Mouse (Mus musculus) urinary bladder, adult 2 months (tissue): ENCODE measurements around the gene Pdcd11. TPM values are rescaled to one million over a fixed set of nuclear protein-coding genes. Genes with fewer than 3 reads are reported as not detected.
"Not testable (repeated sequence)": the region's sequence is repeated elsewhere in the genome, so short reads cannot be mapped to it uniquely, and the experiment has no call there.

Experiments
- DNase-seq: peaks from one replicate; pipeline ENCODE4 v3.0.0; 2022; ENCODE audit warnings: low spot score
- polyA plus RNA-seq: library from polyadenylated mRNA; depleted of rRNA; stranded (reverse); fragments of >200 nt; gene quantifications from 2 replicates; pipeline ENCODE4 v1.2.3, GENCODE M21; 2012

Gene Pdcd11
- polyA plus RNA-seq, 1 experiment, result 12.7 TPM

DNA sequence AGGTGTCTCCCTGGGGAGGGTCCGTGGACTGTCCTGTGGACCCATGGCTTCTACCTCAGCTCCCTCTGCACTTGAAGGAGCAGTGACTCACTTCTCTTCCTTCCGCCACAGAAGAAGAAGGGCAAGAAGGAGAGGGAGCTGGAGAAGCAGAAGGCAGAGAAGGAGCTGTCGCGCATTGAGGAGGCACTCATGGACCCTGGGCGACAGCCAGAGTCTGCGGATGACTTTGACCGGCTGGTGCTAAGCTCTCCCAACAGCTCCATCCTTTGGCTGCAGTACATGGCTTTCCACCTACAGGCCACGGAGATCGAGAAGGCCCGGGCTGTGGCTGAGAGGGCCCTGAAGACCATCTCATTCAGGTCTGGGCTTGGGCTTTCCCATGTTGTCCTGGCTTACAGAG, 37.6 kb downstream of the Pdcd11 start:
- DNase-seq, result no peak

DNA sequence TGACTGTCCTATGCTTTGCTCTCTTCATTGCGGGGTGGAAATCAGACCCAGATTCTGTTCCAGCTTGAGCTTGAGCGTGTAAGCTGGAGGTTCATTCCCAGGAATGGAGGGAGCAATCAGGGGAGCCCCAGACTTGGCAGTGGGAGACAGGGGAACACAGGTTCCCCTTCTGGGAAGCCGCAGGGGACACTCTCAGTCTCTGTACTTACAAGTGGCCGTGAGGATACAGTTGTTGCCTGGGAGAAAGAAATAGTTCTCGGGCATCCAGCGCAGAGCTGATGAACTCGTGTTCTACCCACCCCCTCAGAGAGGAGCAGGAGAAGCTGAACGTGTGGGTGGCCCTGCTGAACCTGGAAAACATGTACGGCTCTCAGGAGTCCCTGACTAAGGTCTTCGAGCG, 38.3 kb downstream of the Pdcd11 start:
- DNase-seq, result no peak

DNA sequence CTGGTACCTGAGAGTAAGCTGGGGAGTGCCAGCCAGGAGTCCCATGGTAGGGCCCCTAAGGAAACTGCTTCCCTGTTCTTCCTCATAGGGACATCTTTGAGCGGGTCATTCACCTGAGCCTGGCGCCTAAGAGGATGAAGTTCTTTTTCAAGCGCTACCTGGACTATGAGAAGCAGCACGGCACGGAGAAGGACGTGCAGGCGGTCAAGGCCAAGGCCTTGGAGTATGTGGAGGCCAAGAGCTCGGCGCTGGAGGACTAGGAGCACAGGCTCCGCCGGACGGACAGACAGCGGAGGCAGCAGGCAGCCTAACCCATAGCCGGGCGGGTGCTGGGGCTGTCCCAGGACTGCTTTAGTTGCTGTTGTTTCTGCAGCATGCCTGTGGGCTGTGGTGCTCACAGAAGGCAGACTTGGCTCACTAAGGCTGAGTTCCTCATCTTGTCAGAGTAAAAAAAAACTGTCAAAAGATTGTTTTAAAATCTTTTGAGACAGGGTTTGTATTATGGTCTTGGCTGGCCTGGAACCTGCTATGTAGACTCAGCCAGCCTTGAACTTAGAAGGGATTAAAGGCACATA, 40.1 kb downstream of the Pdcd11 start:
- no peak for DNase-seq

DNA sequence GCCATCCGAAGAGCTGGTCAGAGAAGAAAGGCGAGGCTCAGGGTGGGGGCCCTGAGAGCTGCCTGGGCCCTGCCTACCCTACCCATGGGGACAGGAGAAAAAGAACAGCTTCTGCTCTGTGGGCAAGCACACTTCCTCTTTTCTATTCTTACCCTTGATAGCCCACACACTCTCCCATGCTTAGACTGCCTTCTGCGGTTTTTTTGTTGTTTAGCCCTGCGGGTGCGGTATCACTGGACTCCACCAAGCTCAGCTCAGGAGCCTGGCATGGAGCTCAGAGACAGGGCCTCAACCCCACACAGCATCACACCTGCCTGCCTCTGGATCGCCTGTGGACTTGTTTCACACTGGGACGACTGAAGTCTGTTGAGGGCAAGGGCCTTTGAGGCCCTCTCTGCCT, 42.6 kb downstream of the Pdcd11 start:
- no peak for DNase-seq

DNA sequence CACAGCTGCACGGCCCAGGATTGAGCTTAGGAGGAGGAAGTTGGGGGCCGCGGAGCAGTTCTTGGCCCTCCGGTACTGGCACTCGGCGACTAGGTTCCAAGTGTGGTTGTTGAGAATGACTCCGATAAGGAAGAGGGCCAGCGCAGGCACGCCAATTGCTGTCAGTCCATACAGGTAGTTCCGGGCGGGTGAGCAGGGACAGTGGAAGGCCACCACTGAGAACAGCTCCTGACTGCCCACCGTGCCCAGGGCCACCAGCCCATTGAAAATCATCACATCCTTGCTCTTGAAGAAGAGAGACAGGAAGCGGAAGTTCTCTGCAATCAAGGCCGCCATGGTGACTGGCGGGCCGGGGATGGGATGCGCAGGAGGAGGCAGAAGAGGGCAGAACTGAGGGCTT, 45.0 kb downstream of the Pdcd11 start:
- no peak for DNase-seq

DNA sequence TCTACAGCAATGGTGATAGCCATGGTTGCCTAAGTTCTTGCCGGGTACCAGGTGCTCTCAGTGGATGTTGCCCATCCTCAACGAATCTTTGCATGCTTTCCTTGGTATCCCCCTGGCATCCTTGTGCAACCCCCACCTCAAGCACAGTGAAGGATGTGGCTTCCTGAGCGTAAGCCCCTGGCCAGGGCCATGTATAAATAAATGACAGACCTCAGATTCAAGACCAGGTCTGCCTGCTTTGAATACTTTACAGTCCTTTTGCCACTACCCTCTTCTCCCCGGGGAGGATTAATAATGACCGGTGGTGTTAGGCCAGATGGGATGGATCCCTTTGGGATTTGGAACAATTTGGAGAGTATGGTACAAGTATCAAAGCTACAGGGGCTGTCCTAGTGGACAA, 45.6 kb downstream of the Pdcd11 start:
- DNase-seq, result no peak

DNA sequence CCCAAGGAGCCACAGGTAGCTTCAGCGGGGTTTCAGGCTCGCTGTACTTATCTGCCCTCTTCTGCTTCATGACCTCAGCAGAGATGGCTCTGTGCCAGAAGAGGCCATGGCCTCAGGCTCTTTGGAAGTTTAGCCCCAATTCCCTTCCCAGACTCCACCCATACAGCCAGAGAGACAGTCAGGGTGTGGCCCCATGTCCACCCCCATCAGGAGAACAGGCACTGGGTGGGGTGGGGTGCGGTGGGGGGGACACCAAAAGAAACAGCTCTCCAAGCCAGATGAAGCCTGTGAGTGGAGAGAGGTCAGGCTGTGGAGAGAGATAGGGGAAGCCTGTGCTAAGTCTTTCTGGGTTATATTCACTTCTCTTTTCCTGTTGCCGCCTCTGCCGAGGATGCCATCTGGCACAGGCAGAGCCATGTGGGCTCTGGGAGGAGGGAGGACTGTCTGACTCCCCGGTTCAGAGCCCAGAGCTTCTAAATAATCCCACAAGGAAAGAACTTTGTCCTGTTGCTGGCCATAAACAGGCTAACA, 46.5 kb downstream of the Pdcd11 start:
- DNase-seq, result no peak

DNA sequence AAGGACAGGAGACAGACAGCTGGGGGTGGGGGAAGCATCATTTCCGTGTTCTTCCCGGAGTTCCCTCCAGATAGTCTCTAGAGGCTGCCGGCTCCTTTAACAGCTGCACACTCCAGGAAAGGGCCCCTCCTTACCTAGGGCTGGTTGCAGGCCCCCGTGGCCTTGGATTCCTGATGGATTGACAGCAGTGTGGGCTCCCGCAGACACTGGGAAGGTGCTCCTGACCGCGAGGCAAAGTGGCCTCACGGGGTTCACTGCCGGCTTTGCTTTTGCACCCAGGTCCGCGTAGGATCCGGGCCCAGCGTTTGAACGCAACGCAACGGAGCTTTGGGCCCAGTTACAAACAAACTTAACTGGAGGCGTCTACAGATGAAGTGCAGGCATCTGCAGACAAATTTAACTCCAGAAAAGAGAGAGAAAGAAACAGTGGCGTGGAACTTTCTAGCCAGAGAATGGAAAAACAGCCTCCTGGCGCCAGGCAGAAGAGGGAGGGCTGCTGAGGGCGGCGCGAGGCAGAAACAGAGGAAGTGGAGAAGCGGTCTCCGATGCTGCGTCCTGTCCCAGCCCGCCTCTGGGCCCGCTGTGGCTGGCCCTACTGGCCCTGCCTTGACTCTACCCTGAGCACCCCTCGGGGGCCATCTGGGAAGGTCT, 47.3 kb downstream of the Pdcd11 start, which contains the start of gene Calhm2:
TSS of gene Calhm2 (minus strand) at position 524 of the 651 bp plus-strand sequence.
- peak; percentile 45 for DNase-seq

DNA sequence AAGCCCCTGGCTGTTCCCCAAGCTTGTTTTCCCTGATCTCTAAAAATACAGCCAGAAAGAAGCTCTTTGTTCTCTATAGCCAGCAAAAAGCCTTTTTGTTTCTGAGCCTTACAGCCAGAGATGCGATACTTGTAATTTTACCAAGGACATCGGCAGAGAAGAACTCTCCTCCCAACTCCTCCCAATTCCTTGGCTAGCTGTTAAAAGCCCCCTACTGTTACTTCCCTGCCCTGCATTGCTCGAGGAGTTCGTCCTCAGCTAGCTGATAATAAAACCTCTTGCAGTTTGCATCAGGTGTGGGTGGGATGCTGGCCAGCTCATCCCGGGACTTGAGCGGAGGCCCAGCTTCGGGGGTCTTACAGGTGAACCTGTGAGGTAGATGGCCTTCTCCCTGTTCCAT, 49.0 kb downstream of the Pdcd11 start:
- DNase-seq, result not testable (repeated sequence)

DNA sequence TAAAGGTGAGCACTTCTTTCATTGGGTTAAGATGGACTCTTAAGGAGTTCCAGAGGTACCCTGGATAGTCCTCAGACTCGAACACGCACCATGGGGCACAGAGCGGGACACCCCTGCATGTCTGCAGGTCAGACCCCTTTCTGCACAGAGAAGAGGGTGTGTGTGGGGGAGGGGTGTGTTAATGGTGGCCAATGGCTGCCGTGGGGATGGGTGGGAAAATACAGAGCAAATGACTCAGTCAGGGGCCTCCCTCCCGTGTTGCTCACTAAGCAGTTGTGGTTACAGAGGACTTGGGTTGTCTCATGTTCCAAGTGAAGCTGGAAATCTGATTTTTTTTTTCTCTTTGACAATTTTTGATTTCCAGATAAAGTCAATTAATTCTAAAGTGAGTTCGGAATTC, 51.9 kb downstream of the Pdcd11 start:
- no peak for DNase-seq

DNA sequence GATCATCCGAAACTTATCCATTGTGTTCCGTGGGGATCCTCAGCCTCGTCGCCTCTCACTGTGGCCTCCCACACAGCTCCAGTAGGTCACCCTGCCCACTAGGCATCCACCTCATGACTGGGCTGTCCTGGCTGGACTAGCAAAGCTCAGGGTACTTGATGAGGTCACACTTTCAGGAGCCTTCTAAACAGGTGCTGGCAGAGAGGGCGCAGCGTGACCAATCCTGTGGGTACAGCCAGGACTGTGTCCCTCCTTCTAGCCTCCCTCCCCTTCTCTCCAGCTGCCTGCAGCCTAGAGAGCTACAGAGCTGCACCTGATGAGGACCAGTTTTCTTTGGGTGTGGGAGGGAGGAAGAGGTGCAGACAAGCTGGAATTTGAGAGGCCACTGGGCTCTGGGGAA, 53.6 kb downstream of the Pdcd11 start, which contains the start of gene Calhm1:
TSS of gene Calhm1 (minus strand) at position 101 of the 400 bp plus-strand sequence.
- DNase-seq, result no peak

DNA sequence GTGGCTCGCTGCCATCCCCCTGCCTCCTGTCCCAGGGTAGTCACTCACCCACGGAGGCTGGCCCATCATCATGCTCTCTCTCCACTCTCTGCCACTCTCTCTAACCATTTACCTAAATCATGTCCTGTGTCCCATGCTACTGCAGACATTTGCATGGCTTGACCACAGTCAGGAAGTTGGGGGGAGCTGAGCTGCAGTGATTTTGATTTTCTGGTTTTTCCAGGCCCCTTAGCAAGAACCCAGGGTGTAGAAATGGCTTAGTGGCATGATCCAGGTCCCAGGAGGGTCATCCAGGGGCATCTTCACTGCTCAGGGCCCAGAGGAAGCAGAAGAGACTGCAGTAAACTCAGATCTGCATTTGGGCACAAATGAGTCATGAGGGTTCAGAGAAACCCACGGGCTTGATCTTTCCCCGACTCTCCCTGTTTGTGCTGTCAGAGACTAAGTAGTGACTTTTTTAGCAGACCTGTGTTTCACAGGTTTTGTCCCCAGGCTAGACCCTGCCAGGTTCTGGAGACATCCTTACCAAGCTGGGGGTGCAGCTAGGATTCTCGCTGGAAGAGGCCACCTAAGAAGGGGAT, 57.8 kb downstream of the Pdcd11 start:
- no peak for DNase-seq

DNA sequence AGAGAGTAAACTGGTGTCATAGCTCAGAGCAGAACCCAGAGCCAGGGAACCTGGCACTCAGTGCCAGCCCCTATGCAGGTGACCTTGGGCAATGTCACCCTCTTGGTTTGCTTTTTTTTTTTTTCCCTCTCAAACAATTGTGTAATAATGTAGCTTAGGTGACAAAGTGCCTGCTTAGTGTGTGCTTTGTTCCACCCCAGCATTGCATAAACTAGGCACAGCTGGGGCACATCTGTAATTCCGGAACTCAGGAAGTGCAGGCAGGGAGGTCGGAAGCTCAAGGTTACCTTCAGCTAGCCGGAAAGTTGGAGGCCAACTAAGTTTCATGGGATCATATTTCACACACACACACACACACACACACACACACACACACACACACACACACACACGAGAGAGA, 59.3 kb downstream of the Pdcd11 start:
- DNase-seq, result no peak

DNA sequence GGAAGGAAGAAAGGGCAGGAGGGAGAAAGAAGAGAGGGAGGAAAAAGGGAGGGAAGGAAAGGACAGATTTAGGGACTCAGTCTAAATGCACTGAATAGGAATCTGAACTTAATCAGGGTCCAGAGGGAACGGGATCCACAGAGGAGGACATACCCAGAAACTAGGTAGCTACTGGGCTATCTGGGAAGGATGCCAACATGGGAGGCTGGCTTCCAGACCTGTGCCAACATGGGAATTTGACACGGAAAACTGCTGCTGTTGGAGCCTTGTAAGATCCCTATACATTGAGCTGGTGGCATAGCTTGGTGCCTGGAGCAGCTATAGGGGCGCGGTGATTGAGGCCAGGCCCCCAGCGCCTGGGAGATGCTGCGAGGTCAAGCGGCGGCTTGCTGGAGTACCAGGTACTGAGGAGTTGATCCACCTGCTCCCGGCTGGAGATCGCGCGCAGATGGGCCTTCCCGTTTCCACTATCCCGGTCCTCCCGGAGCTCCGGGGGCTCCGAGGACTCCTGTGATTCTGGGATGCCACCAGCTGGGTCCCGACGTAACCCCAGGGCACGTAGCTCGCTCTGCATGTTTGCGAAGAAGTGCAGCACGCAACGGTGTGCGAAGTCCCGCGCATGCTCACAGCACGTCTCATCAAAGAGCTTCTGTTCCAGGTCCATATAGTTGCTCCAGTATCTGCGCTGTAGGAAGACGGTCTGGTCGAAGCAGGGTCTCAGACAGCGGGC, 60.9 kb downstream of the Pdcd11 start:
- DNase-seq, result no peak

DNA sequence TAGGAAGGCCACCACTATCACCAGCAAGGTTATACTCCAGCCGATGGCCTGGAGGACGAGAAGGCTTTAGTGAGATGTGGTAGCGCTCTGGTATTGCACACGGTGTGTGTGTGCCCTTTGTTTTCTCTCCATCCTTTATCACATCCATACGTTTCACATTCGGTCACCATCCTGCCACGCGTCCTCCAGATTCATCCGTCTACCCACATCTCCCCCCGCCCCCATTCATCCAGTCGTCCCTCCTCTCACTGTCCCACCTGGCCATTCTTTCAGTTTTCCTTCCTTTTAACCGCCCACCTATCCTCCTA, 61.4 kb downstream of the Pdcd11 start:
- no peak for DNase-seq

DNA sequence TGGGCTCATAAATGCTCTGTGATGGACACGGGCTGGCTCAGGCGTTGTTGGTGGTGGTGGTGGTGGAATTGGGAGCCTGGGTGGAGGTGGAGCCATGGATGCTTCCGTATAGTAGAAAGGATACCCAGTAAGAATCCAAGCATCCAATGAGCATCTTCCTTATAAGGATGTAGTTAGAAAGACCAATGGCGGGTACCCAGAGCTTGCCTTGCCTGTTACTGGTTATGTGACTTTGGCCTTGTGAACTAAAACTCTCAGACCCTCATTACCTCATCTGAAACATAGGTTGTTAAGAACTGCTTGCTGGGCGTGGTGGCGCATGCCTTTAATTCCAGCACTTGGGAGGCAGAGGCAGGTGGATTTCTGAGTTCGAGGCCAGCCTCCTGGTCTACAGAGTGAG, 63.2 kb downstream of the Pdcd11 start:
- DNase-seq, result no peak

DNA sequence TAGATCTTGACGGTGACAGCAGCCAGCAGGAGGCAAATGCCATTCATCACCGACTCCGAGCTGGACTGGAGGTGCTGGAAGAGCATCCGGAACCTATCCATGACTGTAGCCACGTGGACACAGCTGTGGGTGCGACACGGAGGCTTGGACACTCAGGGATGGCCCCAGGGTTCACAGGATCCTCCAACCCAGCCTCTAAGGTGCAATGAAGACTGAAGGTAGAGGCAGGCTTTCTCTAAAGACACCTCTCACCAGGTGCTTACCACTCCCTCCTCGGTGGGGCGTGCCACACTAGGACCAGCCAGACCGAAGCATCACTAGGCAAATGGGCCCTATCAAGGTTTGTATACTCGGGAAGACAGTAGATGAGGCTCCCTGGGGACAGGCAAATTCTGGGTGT, 67.1 kb downstream of the Pdcd11 start, which contains the start of gene Calhm3:
TSS of gene Calhm3 (minus strand) at position 101 of the 400 bp plus-strand sequence.
- DNase-seq, result no peak

DNA sequence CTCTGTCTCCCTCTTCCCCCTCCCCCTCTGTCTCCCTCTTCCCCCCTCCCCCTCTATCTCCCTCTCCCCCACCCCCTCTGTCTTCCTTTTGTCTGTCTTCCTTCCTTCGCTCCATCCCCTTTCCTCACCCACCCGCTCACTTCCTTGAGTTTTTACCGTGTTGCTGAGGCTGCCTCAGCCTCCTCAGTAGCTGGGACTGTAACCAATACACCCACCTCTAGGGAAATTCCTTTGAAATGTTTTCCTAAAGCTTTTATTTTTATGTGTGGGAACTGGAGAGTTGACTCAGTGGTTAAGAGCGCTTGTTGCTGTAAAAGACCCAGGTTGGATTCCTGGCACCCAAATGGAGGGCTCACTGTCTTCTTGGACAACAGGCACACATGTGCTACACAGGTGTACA, 71.1 kb downstream of the Pdcd11 start:
- no peak for DNase-seq

DNA sequence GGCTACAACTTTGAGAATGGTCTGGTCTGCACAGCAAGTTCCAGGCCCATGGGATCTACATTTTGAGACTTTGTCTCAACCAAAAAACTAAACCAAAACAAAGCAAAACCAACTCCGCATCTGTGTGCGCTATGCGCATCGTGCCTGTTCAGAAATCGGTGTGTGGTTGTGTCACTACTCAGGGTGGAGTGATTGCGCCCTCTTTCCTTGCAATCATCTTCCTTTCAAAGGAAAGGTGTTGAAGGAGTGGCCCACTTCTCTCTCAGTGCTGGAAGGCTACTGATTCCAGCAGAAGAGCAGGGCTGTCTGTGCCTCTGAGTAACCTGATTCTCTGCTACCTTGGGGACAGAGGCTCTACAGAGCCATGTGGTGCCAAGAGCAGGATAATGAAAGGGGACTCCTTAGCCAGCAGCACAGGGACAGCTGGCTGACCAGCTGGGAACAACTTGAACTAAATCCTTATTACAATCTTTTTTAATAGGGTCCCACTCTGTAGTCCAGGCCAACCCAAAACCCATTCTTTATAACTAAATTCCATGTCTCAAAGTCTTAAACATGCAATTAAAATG, 72.7 kb downstream of the Pdcd11 start:
- no peak for DNase-seq

DNA sequence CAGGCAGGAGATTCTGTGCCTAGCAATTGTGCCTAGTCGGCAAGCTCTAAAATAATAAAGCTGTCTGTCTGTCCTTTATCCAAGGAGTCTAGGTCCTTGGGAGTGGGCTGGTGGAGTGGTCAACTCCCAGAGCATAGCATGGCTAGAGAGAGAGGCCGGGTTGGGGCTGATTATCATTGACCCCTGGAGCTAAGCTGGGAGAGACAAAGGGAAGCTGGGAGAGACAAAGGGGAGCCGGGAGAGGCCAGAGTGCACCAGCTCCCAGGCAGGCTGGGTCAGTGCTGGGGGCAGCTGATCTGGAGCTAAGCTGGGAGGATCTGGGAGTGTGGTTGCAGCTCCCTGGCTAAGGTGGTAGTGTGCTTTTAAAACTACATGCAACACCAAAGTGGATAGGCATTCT, 76.2 kb downstream of the Pdcd11 start:
- DNase-seq, result no peak

DNA sequence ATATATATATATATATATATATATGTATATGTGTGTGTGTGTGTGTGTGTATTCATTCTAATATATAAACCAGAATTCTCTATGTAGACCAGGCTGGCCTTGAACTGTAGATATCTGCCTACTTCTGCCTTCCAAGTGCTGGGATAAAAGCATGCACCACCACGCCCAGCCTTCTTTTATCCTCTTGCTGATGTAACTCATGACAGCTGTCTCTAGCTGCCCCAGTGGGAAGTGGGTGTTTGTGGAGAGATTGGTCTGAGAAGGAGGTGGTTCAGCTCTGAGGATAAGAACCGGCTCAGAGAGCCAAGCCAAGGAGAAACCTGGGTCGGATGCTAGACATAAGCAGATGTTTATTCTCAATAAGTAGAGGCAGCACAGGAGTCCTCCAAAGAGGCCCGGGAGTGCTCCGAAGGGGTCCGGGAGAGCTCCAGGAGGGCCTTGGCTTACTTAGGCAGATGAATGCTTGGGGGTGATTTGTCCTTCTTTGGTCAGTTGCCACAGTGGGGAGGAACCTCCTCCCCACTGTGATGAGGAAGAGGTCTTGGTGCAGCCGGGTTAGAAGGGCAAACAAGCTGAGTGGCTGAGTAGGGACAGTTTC, 77.1 kb downstream of the Pdcd11 start:
- no peak for DNase-seq

DNA sequence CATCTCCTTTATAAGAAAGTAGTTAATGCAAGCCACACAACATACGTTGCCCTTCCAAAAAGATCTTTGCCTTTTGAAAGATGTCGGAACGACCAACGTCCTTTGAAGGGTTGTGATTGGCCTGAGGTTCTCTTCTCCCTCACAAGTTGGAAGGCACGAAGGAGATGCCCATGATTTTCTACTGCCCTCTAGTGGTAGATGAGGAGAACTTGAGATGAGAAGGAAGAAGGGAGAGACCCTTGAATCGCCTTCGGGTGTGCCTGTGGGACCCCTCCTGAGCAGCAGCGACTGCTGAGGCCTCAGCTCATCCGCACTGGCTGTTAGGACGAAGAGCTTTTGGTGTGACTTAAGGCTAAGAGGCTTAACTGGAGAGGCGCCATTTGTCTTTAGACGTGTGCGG, 77.7 kb downstream of the Pdcd11 start:
- no peak for DNase-seq
